Mouse (Mus musculus) midbrain, embryonic 13.5 days (tissue): ENCODE results near the gene Arl5c. TPM values are rescaled to one million over a fixed set of nuclear protein-coding genes. Genes with fewer than 3 reads are reported as not detected.

Source experiments
- ATAC-seq: fragments of 200-750 bp; cut with Nextera tagmentation; 2 replicates; pipeline ENCODE4 v1.8.0; 2017; ENCODE audit warnings: mild to moderate bottlenecking, moderate TSS enrichment, moderate library complexity
- H3K27ac ChIP-seq: fragments of 300-500 bp; sonication (generic); 2 replicates; pipeline ENCODE4 v1.5.1; 2015; ENCODE audit warnings: inconsistent platforms, mild to moderate bottlenecking, moderate library complexity
- H3K27me3 ChIP-seq: fragments of 300-500 bp; sonication (generic); 2 replicates; pipeline ENCODE4 v1.6.1; 2015; ENCODE audit warnings: mild to moderate bottlenecking, inconsistent platforms
- H3K36me3 ChIP-seq: fragments of 300-500 bp; sonication (generic); 2 replicates; pipeline ENCODE4 v1.6.1; 2015; ENCODE audit warnings: mild to moderate bottlenecking, inconsistent platforms
- H3K4me1 ChIP-seq: fragments of 300-500 bp; sonication (generic); replicated peaks from 2 replicates; pipeline ENCODE4 v1.6.1; 2015; ENCODE audit warnings: inconsistent platforms
- H3K4me2 ChIP-seq: fragments of 300-500 bp; sonication (generic); replicated peaks from 2 replicates; pipeline ENCODE4 v1.6.1; 2015; ENCODE audit warnings: moderate library complexity, mild to moderate bottlenecking, inconsistent platforms
- H3K4me3 ChIP-seq: fragments of 300-500 bp; sonication (generic); replicated peaks from 2 replicates; pipeline ENCODE4 v1.5.1; 2015; ENCODE audit warnings: mild to moderate bottlenecking, inconsistent platforms
- H3K9ac ChIP-seq: fragments of 300-500 bp; sonication (generic); replicated peaks from 2 replicates; pipeline ENCODE4 v1.6.1; 2015; ENCODE audit warnings: mild to moderate bottlenecking, inconsistent platforms
- H3K9me3 ChIP-seq: fragments of 300-500 bp; sonication (generic); 2 replicates; pipeline ENCODE4 v1.6.1; 2016; ENCODE audit warnings: mild to moderate bottlenecking, inconsistent platforms
- WGBS: fragments of 180-500 bp; shearing (Covaris S2); methylation state at CpG from one replicate; pipeline ENCODE4 v1.1.7; 2015; 5-methylcytosine and 5-hydroxymethylcytosine counted together
- polyA plus RNA-seq: library from polyadenylated mRNA; unstranded; fragments of >200 nt; fragmentation: Nextera tagmentation; extraction: Ambion mirVana; gene quantifications from 2 replicates; pipeline ENCODE4 v1.2.1, GENCODE M21; 2015

Gene Arl5c
- polyA plus RNA-seq, 1 experiment from 2014 or later, result 10.5 TPM

GRCm38 (mm10) chr11:98027297-98027688 is 31.3 kb upstream of the Arl5c start:
- peaks cover 33% of the 10 kb centered on the region for H3K36me3 ChIP-seq
- no peak for ATAC-seq
- H3K9ac ChIP-seq, result peak overlapping the region; percentile 100
- no peaks in the 10 kb centered on the region for H3K27me3 ChIP-seq
- peak overlapping the region; percentile 89 for H3K27ac ChIP-seq
- peak overlapping the region; percentile 97 for H3K4me3 ChIP-seq
- peak overlapping the region; percentile 90 for H3K4me2 ChIP-seq
- H3K9me3 ChIP-seq, result no peaks in the 10 kb centered on the region
- WGBS, result under 1% methylated on average over 18 of the region's 18 CpGs
- H3K4me1 ChIP-seq, result peaks cover 30% of the 10 kb centered on the region

DNA sequence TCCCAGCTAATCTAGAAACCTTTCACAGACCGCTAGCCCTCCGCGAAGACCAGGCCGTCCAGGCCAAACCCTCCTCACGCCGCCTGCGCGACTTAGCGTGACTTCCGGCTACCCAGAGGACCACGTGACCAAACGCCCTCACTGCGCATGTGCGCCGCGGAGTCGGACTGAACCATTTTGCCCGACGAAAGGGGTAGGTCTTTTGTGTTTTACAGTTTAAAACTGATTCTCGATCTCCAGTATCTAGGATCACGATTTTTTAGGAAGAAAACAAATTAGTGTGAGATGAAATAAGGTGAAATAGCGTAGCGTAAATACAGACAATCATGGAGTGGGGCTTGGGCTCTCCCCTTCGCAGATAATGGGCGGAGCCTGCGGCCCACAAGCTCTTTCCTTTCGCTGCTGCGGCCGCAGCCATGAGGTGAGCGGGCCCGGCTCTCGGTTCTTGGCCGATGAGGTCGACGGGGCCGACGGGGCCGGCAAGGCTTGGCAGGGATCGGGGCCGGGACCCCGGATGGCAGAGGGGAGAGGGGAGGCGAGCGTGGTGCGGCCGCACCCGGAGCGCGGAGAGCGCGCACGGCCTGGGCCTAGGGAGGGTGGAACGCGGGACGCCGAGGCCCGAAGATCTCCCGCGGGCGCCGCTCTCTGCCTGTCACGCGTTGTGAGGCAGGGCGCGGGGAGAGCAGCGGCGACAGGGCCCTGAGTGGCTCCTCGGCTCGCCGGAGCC is 30.8 kb upstream of the Arl5c start, which contains the start of gene Rpl19:
TSS of gene Rpl19 (plus strand) at position 141 of the 727 bp plus-strand sequence.
- under 1% methylated on average over 68 of the region's 69 CpGs for WGBS
- H3K4me1 ChIP-seq, result peaks cover 32% of the 10 kb centered on the region
- peaks cover 33% of the 10 kb centered on the region for H3K36me3 ChIP-seq
- no peaks in the 10 kb centered on the region for H3K9me3 ChIP-seq
- peak within 1 kb of the TSS; percentile 89 for H3K27ac ChIP-seq
- peak; percentile 72 for ATAC-seq
- H3K4me2 ChIP-seq, result peak within 1 kb of the TSS; percentile 90
- H3K27me3 ChIP-seq, result no peaks in the 10 kb centered on the region
- H3K4me3 ChIP-seq, result peak within 1 kb of the TSS; percentile 97
- H3K9ac ChIP-seq, result peak within 1 kb of the TSS; percentile 100

GRCm38 (mm10) chr11:98026248-98026569 is 30.2 kb upstream of the Arl5c start:
- no peaks in the 10 kb centered on the region for H3K27me3 ChIP-seq
- H3K9ac ChIP-seq, result peak overlapping the region; percentile 100
- peak overlapping the region; percentile 89 for H3K27ac ChIP-seq
- peaks cover 32% of the 10 kb centered on the region for H3K36me3 ChIP-seq
- WGBS, result 4% methylated on average over 15 of the region's 15 CpGs
- ATAC-seq, result no peak
- peak overlapping the region; percentile 90 for H3K4me2 ChIP-seq
- H3K4me1 ChIP-seq, result peaks cover 37% of the 10 kb centered on the region
- peak overlapping the region; percentile 97 for H3K4me3 ChIP-seq
- H3K9me3 ChIP-seq, result no peaks in the 10 kb centered on the region

DNA sequence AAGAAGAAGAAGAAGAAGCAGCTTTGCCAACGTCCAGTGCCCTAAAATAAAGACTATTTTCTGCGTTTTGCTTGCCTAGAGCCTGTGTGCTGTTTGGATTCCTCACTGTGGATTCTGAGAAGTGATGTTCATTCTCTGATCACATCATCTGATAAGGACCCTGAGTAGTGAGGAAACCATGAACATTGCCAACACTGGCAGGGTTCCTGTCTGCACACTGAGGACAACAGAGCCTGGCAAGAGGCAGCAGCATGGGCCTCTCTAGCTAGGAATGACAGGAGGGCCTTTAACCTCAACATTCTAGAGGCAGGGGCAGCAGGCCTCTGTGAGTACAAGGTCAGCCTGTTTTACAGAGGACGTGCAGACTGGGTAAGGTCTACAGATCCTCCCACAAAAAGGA is 28.5 kb upstream of the Arl5c start:
- Histone ChIP-seq H3K27me3 (no peaks in the 10 kb centered on the region), H3K27ac (no peak overlapping the region), H3K36me3 (peaks cover 15% of the 10 kb centered on the region), H3K4me1 (peaks cover 54% of the 10 kb centered on the region), H3K4me3 (no peak overlapping the region), H3K9me3 (no peaks in the 10 kb centered on the region), H3K4me2 (no peak overlapping the region), H3K9ac (no peak overlapping the region)
- 85% methylated on average over 3 of the region's 3 CpGs for WGBS
- ATAC-seq, result no peak

DNA sequence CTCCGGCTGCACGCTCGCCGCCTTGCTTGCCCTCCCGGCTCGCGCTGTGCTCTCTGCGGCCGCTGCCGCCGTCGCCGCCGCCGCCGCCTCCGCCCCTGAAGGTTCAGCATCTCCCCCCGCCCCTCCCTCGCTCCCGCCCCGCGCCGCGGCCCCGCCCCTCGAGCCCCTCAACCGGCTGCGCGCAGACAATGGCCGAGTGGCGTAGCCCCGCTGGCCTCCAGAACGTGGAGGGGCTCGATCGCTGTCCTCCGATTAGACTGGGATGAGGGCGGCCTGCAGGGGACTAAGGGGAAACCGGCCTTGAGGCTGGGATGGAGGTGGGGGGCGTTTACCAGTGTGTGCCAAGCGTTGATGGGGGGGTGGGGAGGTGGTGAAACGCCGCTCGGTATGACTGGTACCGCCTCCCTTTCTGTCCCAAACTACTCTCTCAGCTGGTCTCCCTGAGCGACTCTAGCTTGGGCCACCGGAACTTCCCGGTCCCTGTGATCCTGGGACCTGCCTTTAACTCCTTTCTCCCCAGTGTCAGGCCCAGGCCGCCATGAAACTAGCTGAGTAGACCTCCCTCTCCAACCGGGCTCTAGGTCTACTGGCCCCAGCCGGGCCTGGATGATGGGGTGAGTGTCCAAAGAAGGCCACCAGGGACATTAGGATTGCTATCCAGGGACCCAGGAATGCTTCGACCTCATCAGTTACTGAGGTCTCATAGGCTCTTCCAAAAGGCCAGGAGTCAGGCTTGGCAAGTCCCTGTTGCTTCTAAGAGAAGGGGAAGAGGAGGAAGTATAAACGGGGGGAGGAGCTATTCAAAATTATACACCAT is 26.8 kb upstream of the Arl5c start, which contains the start of gene Cacnb1:
TSS of gene Cacnb1 (minus strand) at position 480 of the 817 bp plus-strand sequence.
- peak within 1 kb of the TSS; percentile 86 for H3K4me2 ChIP-seq
- 1% methylated on average over 52 of the region's 52 CpGs for WGBS
- peak within 1 kb of the TSS; percentile 97 for H3K27ac ChIP-seq
- H3K27me3 ChIP-seq, result no peaks in the 10 kb centered on the region
- H3K9ac ChIP-seq, result peak within 1 kb of the TSS; percentile 94
- H3K36me3 ChIP-seq, result peaks cover 6% of the 10 kb centered on the region
- H3K4me3 ChIP-seq, result peak within 1 kb of the TSS; percentile 83
- H3K9me3 ChIP-seq, result no peaks in the 10 kb centered on the region
- peak; percentile 38 for ATAC-seq
- peaks cover 62% of the 10 kb centered on the region for H3K4me1 ChIP-seq

DNA sequence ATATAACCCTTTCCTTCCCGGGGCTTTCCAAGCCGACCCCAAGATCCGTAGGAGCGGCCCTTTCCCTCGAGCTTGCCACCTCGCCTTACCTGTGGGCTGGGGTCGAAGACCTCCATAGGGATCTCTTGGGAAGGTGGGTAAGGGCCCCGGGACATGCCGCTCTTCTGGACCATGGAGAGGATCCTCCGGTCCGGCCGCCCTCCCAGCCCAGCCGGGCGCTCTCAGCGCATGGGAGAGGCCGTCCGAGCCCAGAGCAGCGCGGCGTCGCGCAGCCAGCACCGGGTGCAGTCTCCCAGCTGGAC is 26.2 kb upstream of the Arl5c start:
- H3K4me3 ChIP-seq, result peak overlapping the region; percentile 83
- H3K4me2 ChIP-seq, result peak overlapping the region; percentile 86
- peaks cover 12% of the 10 kb centered on the region for H3K36me3 ChIP-seq
- peak overlapping the region; percentile 94 for H3K9ac ChIP-seq
- 2% methylated on average over 23 of the region's 23 CpGs for WGBS
- H3K9me3 ChIP-seq, result no peaks in the 10 kb centered on the region
- H3K27me3 ChIP-seq, result no peaks in the 10 kb centered on the region
- H3K4me1 ChIP-seq, result peaks cover 57% of the 10 kb centered on the region
- H3K27ac ChIP-seq, result peak overlapping the region; percentile 97
- peak; percentile 40 for ATAC-seq

DNA sequence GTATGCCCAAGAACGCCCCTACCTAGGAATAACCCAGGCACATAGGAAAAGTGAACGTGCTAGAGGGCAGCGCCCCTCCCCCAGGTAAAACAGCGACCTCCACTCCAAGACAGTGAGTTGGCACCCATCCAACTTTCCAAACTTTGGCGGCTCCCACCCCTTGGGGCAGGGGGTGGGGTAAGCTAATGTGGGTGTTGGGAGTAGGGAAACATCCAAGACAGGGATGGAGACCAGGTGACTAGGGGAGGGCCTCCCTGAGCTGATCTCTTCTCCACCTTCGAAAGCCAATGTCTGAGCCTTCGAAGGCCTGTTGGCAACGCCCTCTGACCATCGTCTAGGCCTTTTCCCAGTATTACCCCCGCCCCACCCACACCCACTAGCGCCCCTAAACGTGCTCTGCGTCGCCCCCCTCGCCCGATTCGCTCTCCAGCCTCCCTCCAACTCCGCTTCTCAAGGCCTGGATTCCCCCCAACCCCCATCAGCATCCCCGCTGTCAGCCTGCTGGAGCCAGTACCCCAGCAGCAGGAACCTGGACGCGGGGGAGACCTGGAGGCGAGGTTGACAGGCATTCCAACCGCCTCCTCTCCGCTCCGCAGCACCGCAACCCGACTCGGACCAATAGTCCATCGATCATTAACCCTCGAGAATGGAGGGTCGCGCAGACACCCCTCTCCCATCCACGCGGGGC is 25.7 kb upstream of the Arl5c start:
- H3K9me3 ChIP-seq, result no peaks in the 10 kb centered on the region
- H3K9ac ChIP-seq, result peak overlapping the region; percentile 94
- peak overlapping the region; percentile 83 for H3K4me3 ChIP-seq
- peaks cover 57% of the 10 kb centered on the region for H3K4me1 ChIP-seq
- peak; percentile 21 for ATAC-seq
- 3% methylated on average over 32 of the region's 34 CpGs for WGBS
- H3K36me3 ChIP-seq, result peaks cover 17% of the 10 kb centered on the region
- peak overlapping the region; percentile 97 for H3K27ac ChIP-seq
- peak overlapping the region; percentile 86 for H3K4me2 ChIP-seq
- no peaks in the 10 kb centered on the region for H3K27me3 ChIP-seq

GRCm38 (mm10) chr11:98021118-98021517 is 25.1 kb upstream of the Arl5c start:
- H3K36me3 ChIP-seq, result peaks cover 23% of the 10 kb centered on the region
- H3K9me3 ChIP-seq, result no peaks in the 10 kb centered on the region
- no peaks in the 10 kb centered on the region for H3K27me3 ChIP-seq
- WGBS, result 52% methylated on average over 2 of the region's 2 CpGs
- H3K4me3 ChIP-seq, result peak overlapping the region; percentile 83
- peak overlapping the region; percentile 97; the same call in 1 of the 2 replicates for H3K27ac ChIP-seq
- H3K4me2 ChIP-seq, result peak overlapping the region; percentile 86
- H3K4me1 ChIP-seq, result peaks cover 56% of the 10 kb centered on the region
- ATAC-seq, result no peak
- H3K9ac ChIP-seq, result peak overlapping the region; percentile 94

GRCm38 (mm10) chr11:98020710-98021109 is 24.7 kb upstream of the Arl5c start:
- H3K27ac ChIP-seq, result peak overlapping the region; percentile 87
- H3K36me3 ChIP-seq, result peaks cover 27% of the 10 kb centered on the region
- WGBS, result 56% methylated on average over 1 of the region's 1 CpGs
- no peak for ATAC-seq
- no peaks in the 10 kb centered on the region for H3K9me3 ChIP-seq
- no peaks in the 10 kb centered on the region for H3K27me3 ChIP-seq
- peak overlapping the region; percentile 83 for H3K4me3 ChIP-seq
- H3K9ac ChIP-seq, result peak overlapping the region; percentile 94
- peak overlapping the region; percentile 86 for H3K4me2 ChIP-seq
- peaks cover 52% of the 10 kb centered on the region for H3K4me1 ChIP-seq

GRCm38 (mm10) chr11:98019883-98020610 is 24.1 kb upstream of the Arl5c start:
- peaks cover 33% of the 10 kb centered on the region for H3K36me3 ChIP-seq
- H3K27ac ChIP-seq, result peak overlapping the region; percentile 87
- 27% methylated on average over 8 of the region's 8 CpGs for WGBS
- ATAC-seq, result 0 out of 2 replicates have a peak, but pooled peaks have one; percentile 5
- H3K4me1 ChIP-seq, result peaks cover 50% of the 10 kb centered on the region
- H3K4me2 ChIP-seq, result peak overlapping the region; percentile 86
- no peaks in the 10 kb centered on the region for H3K27me3 ChIP-seq
- H3K4me3 ChIP-seq, result peak overlapping the region; percentile 83
- peak overlapping the region; percentile 94 for H3K9ac ChIP-seq
- H3K9me3 ChIP-seq, result no peaks in the 10 kb centered on the region

DNA sequence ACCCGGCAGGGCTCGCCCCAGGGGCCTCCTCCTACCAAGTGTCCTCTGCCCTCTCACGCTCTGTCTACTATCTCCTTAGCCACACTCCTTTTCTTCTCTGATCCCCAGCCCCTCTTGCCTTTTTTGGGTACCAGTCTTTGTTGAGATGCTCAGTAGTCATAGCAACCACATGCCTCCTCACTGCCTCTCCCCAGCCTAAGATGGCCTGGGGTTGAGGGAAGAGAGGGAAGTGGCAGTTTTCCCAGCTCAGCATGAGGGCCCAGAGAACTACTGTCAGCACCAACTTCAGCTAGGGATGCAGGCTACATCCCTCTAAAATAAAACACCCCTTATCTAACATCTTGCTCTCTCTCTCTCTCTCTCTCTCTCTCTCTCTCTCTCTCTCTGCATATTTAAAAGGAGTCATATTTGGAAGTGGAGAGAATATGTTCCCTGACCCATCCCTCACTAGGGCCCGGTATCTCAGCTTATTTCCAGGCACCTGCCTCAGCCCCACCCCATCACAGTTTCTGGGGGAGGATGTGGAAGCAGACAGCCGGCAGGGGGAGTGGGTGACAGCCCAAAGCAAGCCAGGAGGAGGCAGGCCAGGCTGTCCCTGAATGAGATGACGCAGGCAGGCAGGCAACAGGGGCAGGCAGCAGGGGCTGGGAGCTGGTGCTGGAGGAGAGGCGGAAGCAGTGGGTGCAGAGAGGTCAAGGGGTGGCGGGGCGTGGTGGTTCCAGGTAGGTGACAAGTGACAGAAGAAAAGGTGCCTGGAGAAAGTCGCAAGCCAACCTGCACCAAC is 23.1 kb upstream of the Arl5c start:
- peak overlapping the region; percentile 87 for H3K27ac ChIP-seq
- no peaks in the 10 kb centered on the region for H3K27me3 ChIP-seq
- peaks cover 43% of the 10 kb centered on the region for H3K36me3 ChIP-seq
- no peaks in the 10 kb centered on the region for H3K9me3 ChIP-seq
- peak overlapping the region; percentile 94 for H3K9ac ChIP-seq
- H3K4me1 ChIP-seq, result peaks cover 50% of the 10 kb centered on the region
- no peak for ATAC-seq
- peak overlapping the region; percentile 83 for H3K4me3 ChIP-seq
- H3K4me2 ChIP-seq, result peak overlapping the region; percentile 86
- WGBS, result 21% methylated on average over 10 of the region's 10 CpGs
